19 mouse cellular contexts compared by ENCODE assay signal in genomic region chr1:153583189-153583588, GRCm38 (mm10). TPM values are rescaled to one million over a fixed set of nuclear protein-coding genes. Genes with fewer than 3 reads are reported as not detected.
DNase-seq lines count a peak whose midpoint lies in the region; ATAC-seq lines count a peak whose summit lies in the region.
"Had no signal": no experiment of that assay in that cellular context is flagged by ENCODE, and none has a peak within 500 bp of the region (broad histone marks: within the 10 kb centered on the region; RNA-seq: fewer than 3 reads in every experiment).

No protein-coding gene starts in this region.

- intact Hi-C loops in heart, postnatal 36 days (cut with DNase I): no loop called here

- DNase-seq in 416B (ENCODE audit: low read depth): peak; percentile 67
- peak; percentile 24 for DNase-seq in CD4-positive helper T cell, adult 2 months (ENCODE audit: low read depth, low spot score)
- DNase-seq in heart, postnatal 36 days: no peak
- no peak for DNase-seq in yolk sac, embryonic 10.5 days (ENCODE audit: low spot score)
- DNase-seq in lung, adult 18-20 months: no peak
- DNase-seq: adrenal gland, postnatal 14 days; B cell, adult 2 months; cerebellum, adult 18-20 months; cerebellum, adult 9-11 months; cerebellum, postnatal 36 days; embryo, embryonic 11 days; gastrocnemius, postnatal 10 days; heart, adult 2 months; kidney, adult 18-20 months had no signal

- peak; percentile 63 for ATAC-seq in activated CD4-positive, CD25-positive, alpha-beta regulatory T cell, adult 4 months
- ATAC-seq in inflammation-experienced regulatory T-cells, adult 6 months: peak; percentile 72
- ATAC-seq: forebrain, embryonic 15.5 days; hindbrain, embryonic 16.5 days; intestine, embryonic 15.5 days had no signal

RNA-seq across cellular contexts. Expression of gene Npl, which starts 33.3 kb away (rescaled TPM):
- not detected for polyA plus RNA-seq in activated CD4-positive, CD25-positive, alpha-beta regulatory T cell, adult 4 months (2017; shearing (Covaris generic))
- polyA plus RNA-seq in inflammation-experienced regulatory T-cells, adult 6 months (2017; shearing (Covaris generic)): under 1 TPM in 1 of 3 experiments, not detected in 2; 0.44 TPM
- 1 to 10 TPM; 1.6 to 1.7 TPM for total RNA-seq in heart, postnatal 36 days (2021)

Comparison
In these comparisons a context has a peak if more than half of its experiments do, and no peak if none do; other contexts are left out.
1. DNase-seq: peak in 416B (single experiment) and CD4-positive helper T cell, adult 2 months (single experiment); none in heart, postnatal 36 days (0 of 2), yolk sac, embryonic 10.5 days (single experiment) and lung, adult 18-20 months (0 of 2).